19 mouse cellular contexts compared by ENCODE assay signal in the genomic region with DNA sequence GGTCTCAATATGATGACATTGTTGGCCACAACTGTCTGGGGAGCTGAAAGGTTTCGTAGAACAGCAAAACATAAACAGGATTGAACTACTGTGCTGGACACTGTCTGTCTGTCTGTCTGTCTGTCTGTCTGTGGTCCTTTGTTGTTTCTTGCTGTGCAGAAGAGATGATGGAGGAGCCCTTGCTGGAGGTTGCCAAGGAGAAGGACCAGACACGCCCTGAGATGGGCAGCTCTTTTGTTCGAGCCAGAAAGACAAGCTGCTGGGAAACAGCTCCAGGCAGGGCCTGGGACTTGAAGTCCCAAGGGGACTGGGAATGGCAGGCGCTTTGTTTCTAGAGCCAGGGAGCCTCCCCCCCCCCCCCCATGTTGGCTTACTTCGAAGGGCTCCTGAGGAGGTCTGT. TPM values are rescaled to one million over a fixed set of nuclear protein-coding genes. Genes with fewer than 3 reads are reported as not detected.
DNase-seq lines count a peak whose midpoint lies in the region; ATAC-seq and TF ChIP-seq lines count a peak whose summit lies in the region.
"Had no signal": no experiment of that assay in that cellular context is flagged by ENCODE, and none has a peak within 500 bp of the region (broad histone marks: within the 10 kb centered on the region; RNA-seq: fewer than 3 reads in every experiment).

No protein-coding gene starts in this region.

- no peaks in the 10 kb centered on the region for H3K9me3 ChIP-seq in neural tube, embryonic 11.5 days (ENCODE audit: control insufficient read depth, low read length)
- H3K9me3 ChIP-seq in neural tube, embryonic 15.5 days (replicated peaks): no peaks in the 10 kb centered on the region
- no peaks in the 10 kb centered on the region for H3K9me3 ChIP-seq in hindbrain, embryonic 15.5 days
- H3K9me3 ChIP-seq in midbrain, postnatal 0 days (ENCODE audit: low read length): no peaks in the 10 kb centered on the region
- H3K9me3 ChIP-seq: limb, embryonic 12.5 days; liver, embryonic 13.5 days; lung, embryonic 15.5 days had no signal

- no peak overlapping the region for H3K4me3 ChIP-seq in neural tube, embryonic 11.5 days (ENCODE audit: low read depth, low read length)
- H3K4me3 ChIP-seq in neural tube, embryonic 15.5 days (replicated peaks): no peak overlapping the region
- no peak overlapping the region for H3K4me3 ChIP-seq in hindbrain, embryonic 15.5 days
- no peak overlapping the region for H3K4me3 ChIP-seq in midbrain, postnatal 0 days (ENCODE audit: low read depth, low read length)
- H3K4me3 ChIP-seq: limb, embryonic 12.5 days; liver, embryonic 13.5 days; lung, embryonic 15.5 days had no signal

- peak; percentile 44 for DNase-seq in embryo, embryonic 10 days (ENCODE audit: low spot score)
- no peak for DNase-seq in embryo, embryonic 9.5 days (ENCODE audit: extremely low spot score)
- peak; percentile 44 for DNase-seq in neural tube, embryonic 11.5 days (ENCODE audit: low spot score)
- peak; percentile 45 for DNase-seq in midbrain, postnatal 0 days (ENCODE audit: low spot score)
- DNase-seq in left cerebral cortex, adult 8-10 months (ENCODE audit: low spot score in 2 of 2): no peak
- no peak for DNase-seq in thymus, postnatal 14 days
- DNase-seq: adrenal gland, adult 8-10 months; cerebellum, adult 18-20 months; gastrocnemius, postnatal 25 days; kidney, postnatal 10 days; liver, embryonic 13.5 days; right cerebral cortex, adult 18-20 months had no signal

- WGBS in neural tube, embryonic 11.5 days: 52% methylated on average over 5 of the region's 5 CpGs
- 23% methylated on average over 5 of the region's 5 CpGs for WGBS in neural tube, embryonic 15.5 days
- WGBS in hindbrain, embryonic 15.5 days: 13% methylated on average over 5 of the region's 5 CpGs
- 29% methylated on average over 5 of the region's 5 CpGs for WGBS in midbrain, postnatal 0 days

- H3K36me3 ChIP-seq in neural tube, embryonic 11.5 days (ENCODE audit: control insufficient read depth, insufficient read depth, low read length): no peaks in the 10 kb centered on the region
- 0 out of 2 replicates have a peak, but pooled peaks cover 5% of the 10 kb centered on the region for H3K36me3 ChIP-seq in neural tube, embryonic 15.5 days
- no peaks in the 10 kb centered on the region for H3K36me3 ChIP-seq in hindbrain, embryonic 15.5 days
- 0 out of 2 replicates have a peak, but pooled peaks cover 4% of the 10 kb centered on the region for H3K36me3 ChIP-seq in midbrain, postnatal 0 days (ENCODE audit: insufficient read depth, low read length)
- H3K36me3 ChIP-seq: limb, embryonic 12.5 days; liver, embryonic 13.5 days; lung, embryonic 15.5 days had no signal

- H3K4me1 ChIP-seq in neural tube, embryonic 11.5 days (ENCODE audit: control insufficient read depth, insufficient read depth, low read length): peaks cover 9% of the 10 kb centered on the region
- H3K4me1 ChIP-seq in neural tube, embryonic 15.5 days: peaks cover 73% of the 10 kb centered on the region
- peaks cover 75% of the 10 kb centered on the region for H3K4me1 ChIP-seq in hindbrain, embryonic 15.5 days (replicated peaks)
- peaks cover 22% of the 10 kb centered on the region; the same call in 1 of the 2 replicates for H3K4me1 ChIP-seq in midbrain, postnatal 0 days (ENCODE audit: insufficient read depth, low read length)
- H3K4me1 ChIP-seq: liver, embryonic 13.5 days had no signal

- 0 out of 2 replicates have a peak overlapping the region, but pooled peaks have one; percentile 2 for H3K27ac ChIP-seq in neural tube, embryonic 11.5 days (ENCODE audit: low read depth, low read length)
- H3K27ac ChIP-seq in neural tube, embryonic 15.5 days (replicated peaks): no peak overlapping the region
- peak overlapping the region; percentile 31; the same call in 1 of the 2 replicates for H3K27ac ChIP-seq in hindbrain, embryonic 15.5 days (replicated peaks)
- H3K27ac ChIP-seq in midbrain, postnatal 0 days (ENCODE audit: low read depth, low read length): no peak overlapping the region
- H3K27ac ChIP-seq: limb, embryonic 12.5 days; liver, embryonic 13.5 days; lung, embryonic 15.5 days; macrophage had no signal

- peak; percentile 41; the same call in 1 of the 2 replicates for ATAC-seq in neural tube, embryonic 11.5 days (ENCODE audit: insufficient read depth, low FRiP score, low TSS enrichment)
- ATAC-seq in neural tube, embryonic 15.5 days (ENCODE audit: low FRiP score): no peak
- no peak for ATAC-seq in hindbrain, embryonic 15.5 days (ENCODE audit: low FRiP score, low read depth)
- no peak for ATAC-seq in midbrain, postnatal 0 days (ENCODE audit: low FRiP score)
- ATAC-seq: intestine, embryonic 16.5 days had no signal

- no peak overlapping the region for H3K9ac ChIP-seq in neural tube, embryonic 11.5 days (ENCODE audit: low read length)
- H3K9ac ChIP-seq in neural tube, embryonic 15.5 days (replicated peaks): no peak overlapping the region
- no peak overlapping the region for H3K9ac ChIP-seq in hindbrain, embryonic 15.5 days
- H3K9ac ChIP-seq in midbrain, postnatal 0 days (replicated peaks; ENCODE audit: low read length, poor library complexity, severe bottlenecking): no peak overlapping the region
- H3K9ac ChIP-seq: limb, embryonic 12.5 days; liver, embryonic 13.5 days; lung, embryonic 15.5 days had no signal

- no peak overlapping the region for H3K4me2 ChIP-seq in neural tube, embryonic 11.5 days (ENCODE audit: low read depth)
- no peak overlapping the region for H3K4me2 ChIP-seq in neural tube, embryonic 15.5 days
- no peak overlapping the region for H3K4me2 ChIP-seq in hindbrain, embryonic 15.5 days
- H3K4me2 ChIP-seq in midbrain, postnatal 0 days (ENCODE audit: low read depth, low read length, poor library complexity, severe bottlenecking): no peak overlapping the region
- H3K4me2 ChIP-seq: heart, embryonic 11.5 days; limb, embryonic 12.5 days; liver, embryonic 13.5 days; lung, embryonic 15.5 days had no signal

- no peak for TF ChIP-seq CTCF in midbrain, postnatal 0 days (IDR thresholded peaks at IDR 0.05)

- H3K27me3 ChIP-seq in neural tube, embryonic 11.5 days (ENCODE audit: control insufficient read depth, insufficient read depth, low read length): no peaks in the 10 kb centered on the region
- H3K27me3 ChIP-seq in neural tube, embryonic 15.5 days (replicated peaks): no peaks in the 10 kb centered on the region
- H3K27me3 ChIP-seq in hindbrain, embryonic 15.5 days: no peaks in the 10 kb centered on the region
- no peaks in the 10 kb centered on the region for H3K27me3 ChIP-seq in midbrain, postnatal 0 days (ENCODE audit: insufficient read depth, low read length)

RNA-seq across cellular contexts. Expression of gene Rab6b, which starts 5.9 kb away (rescaled TPM):
- polyA plus RNA-seq in neural tube, embryonic 11.5 days (2014; fragmentation: Nextera tagmentation; extraction: Ambion mirVana): 18.1 and 22.5 TPM in 2 replicates
- polyA plus RNA-seq in neural tube, embryonic 15.5 days (2015; fragmentation: Nextera tagmentation; extraction: Ambion mirVana): 105 and 117 TPM in 2 replicates
- 111 and 126 TPM in 2 replicates for polyA plus RNA-seq in hindbrain, embryonic 15.5 days (2015; fragmentation: Nextera tagmentation; extraction: Ambion mirVana)
- 228 and 249 TPM in 2 replicates for total RNA-seq in midbrain, postnatal 0 days (2014; rRNA removed)
- 157 and 162 TPM in 2 replicates for polyA plus RNA-seq in midbrain, postnatal 0 days (2015; fragmentation: Nextera tagmentation; extraction: Ambion mirVana)
- total RNA-seq in left cerebral cortex, adult 8-10 months (2022): 100 to 1,000 TPM; 503 to 577 (median 528) TPM

Comparison
In these comparisons a context has a peak if more than half of its experiments do, and no peak if none do; other contexts are left out.
1. DNase-seq: peak in embryo, embryonic 10 days (single experiment), neural tube, embryonic 11.5 days (single experiment) and midbrain, postnatal 0 days (single experiment); none in embryo, embryonic 9.5 days (single experiment), left cerebral cortex, adult 8-10 months (0 of 2) and thymus, postnatal 14 days (single experiment).
2. H3K27ac ChIP-seq: peak in neural tube, embryonic 11.5 days (single experiment) and hindbrain, embryonic 15.5 days (single experiment); none in neural tube, embryonic 15.5 days (single experiment) and midbrain, postnatal 0 days (single experiment).